Mouse (Mus musculus) hindbrain, embryonic 16.5 days (tissue): ENCODE results near the gene Galnt16. TPM values are rescaled to one million over a fixed set of nuclear protein-coding genes. Genes with fewer than 3 reads are reported as not detected.

ENCODE experiments used
- ATAC-seq: fragments of 200-750 bp; cut with Nextera tagmentation; 2 replicates; pipeline ENCODE4 v1.8.0; 2017; ENCODE audit warnings: moderate TSS enrichment, moderate library complexity
- H3K27ac ChIP-seq: fragments of 300-500 bp; sonication (generic); 2 replicates; pipeline ENCODE4 v1.5.1; 2014; ENCODE audit warnings: low read depth, mild to moderate bottlenecking, control low read depth, low read length, moderate library complexity
- H3K27me3 ChIP-seq: fragments of 300-500 bp; sonication (generic); replicated peaks from 2 replicates; pipeline ENCODE4 v1.6.1; 2014; ENCODE audit warnings: low read length; ENCODE audit not compliant: control insufficient read depth, insufficient read depth
- H3K36me3 ChIP-seq: fragments of 300-500 bp; sonication (generic); 2 replicates; pipeline ENCODE4 v1.6.1; 2014; ENCODE audit warnings: mild to moderate bottlenecking, low read length, moderate library complexity, mixed read lengths; ENCODE audit not compliant: control insufficient read depth, insufficient read depth
- H3K4me1 ChIP-seq: fragments of 300-500 bp; sonication (generic); 2 replicates; pipeline ENCODE4 v1.6.1; 2014; ENCODE audit warnings: low read depth, low read length; ENCODE audit not compliant: control insufficient read depth, insufficient read depth
- H3K4me2 ChIP-seq: fragments of 300-500 bp; sonication (generic); 2 replicates; pipeline ENCODE4 v1.6.1; 2014; ENCODE audit warnings: mild to moderate bottlenecking, low read length, control low read depth, moderate library complexity
- H3K4me3 ChIP-seq: fragments of 300-500 bp; sonication (generic); 2 replicates; pipeline ENCODE4 v1.5.1; 2014; ENCODE audit warnings: mild to moderate bottlenecking, low read length, control low read depth, moderate library complexity
- H3K9ac ChIP-seq: fragments of 300-500 bp; sonication (generic); 2 replicates; pipeline ENCODE4 v1.6.1; 2014; ENCODE audit warnings: low read depth, mild to moderate bottlenecking, control low read depth, low read length, moderate library complexity
- H3K9me3 ChIP-seq: fragments of 300-500 bp; sonication (generic); 2 replicates; pipeline ENCODE4 v1.6.1; 2014; ENCODE audit warnings: mild to moderate bottlenecking, low read length, moderate library complexity; ENCODE audit not compliant: control insufficient read depth
- WGBS: fragments of 180-500 bp; shearing (Covaris S2); extraction: QIAGEN DNeasy Blood & Tissue Kit; methylation state at CpG from one replicate; pipeline ENCODE4 v1.1.7; 2014; 5-methylcytosine and 5-hydroxymethylcytosine counted together
- polyA plus RNA-seq: library from polyadenylated mRNA; unstranded; fragments of >200 nt; fragmentation: Nextera tagmentation; extraction: Ambion mirVana; gene quantifications from 2 replicates; pipeline ENCODE4 v1.2.1, GENCODE M21; 2015

Galnt16 gene
- polyA plus RNA-seq, 1 experiment from 2014 or later: 34.0 TPM

DNA sequence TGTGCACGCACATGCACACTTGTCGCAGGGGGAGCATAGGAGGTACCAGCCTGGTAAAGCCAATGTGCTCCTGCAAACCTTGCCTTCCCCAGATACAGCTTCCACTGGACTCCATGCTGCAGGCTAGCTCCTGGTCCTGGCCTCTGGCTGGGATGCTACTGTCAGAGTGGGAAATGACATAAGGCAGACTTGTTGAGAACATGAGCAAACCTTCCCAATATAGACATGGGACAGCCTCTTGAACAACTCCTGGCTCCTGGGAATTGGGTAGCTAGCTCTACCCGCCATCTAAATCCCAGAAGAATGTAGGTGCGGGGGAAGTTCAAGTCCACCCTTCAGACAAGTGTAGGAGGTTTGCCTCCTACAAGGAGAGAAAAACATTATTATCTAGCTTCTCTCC, 56.2 kb downstream of the Galnt16 start:
- ATAC-seq: no peak
- Histone ChIP-seq H3K36me3 (no peaks in the 10 kb centered on the region), H3K27me3 (no peaks in the 10 kb centered on the region), H3K9me3 (no peaks in the 10 kb centered on the region), H3K9ac (no peak overlapping the region), H3K4me1 (peaks cover 8% of the 10 kb centered on the region), H3K27ac (no peak overlapping the region), H3K4me3 (no peak overlapping the region), H3K4me2 (no peak overlapping the region)
- 95% methylated on average over 4 of the region's 4 CpGs for WGBS

DNA sequence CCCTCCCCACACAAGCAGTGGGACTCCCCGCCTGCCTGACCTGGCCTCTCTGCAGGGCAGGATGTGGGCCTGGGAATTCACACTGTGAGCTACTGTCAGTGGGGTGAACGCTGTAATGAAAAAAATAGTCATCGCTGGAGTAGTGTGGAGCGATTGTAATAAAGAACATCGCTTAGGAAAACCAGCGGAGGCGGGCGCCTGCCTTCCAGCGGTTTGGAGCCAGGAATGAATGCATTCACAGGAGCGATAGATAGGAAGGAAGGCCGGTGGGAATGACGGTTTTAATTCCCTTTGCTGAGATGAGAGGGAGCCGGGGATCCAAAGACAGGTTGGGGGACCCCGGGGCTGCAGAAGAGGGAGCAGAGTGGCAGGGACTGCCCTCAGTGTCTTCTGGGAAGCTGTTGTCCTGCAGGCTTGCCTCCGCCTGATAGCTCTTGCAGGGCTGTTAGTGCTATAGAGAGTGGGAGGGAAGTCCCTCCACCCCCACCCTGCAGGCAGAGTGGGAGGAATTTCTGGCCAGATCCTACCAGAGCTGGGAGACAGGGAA, 56.8 kb downstream of the Galnt16 start:
- H3K4me2 ChIP-seq: peak overlapping the region; percentile 10
- H3K9me3 ChIP-seq: no peaks in the 10 kb centered on the region
- H3K27ac ChIP-seq: peak overlapping the region; percentile 62
- 25% methylated on average over 15 of the region's 15 CpGs for WGBS
- peaks cover 8% of the 10 kb centered on the region for H3K4me1 ChIP-seq
- H3K36me3 ChIP-seq: no peaks in the 10 kb centered on the region
- peak overlapping the region; percentile 5; the same call in 1 of the 2 replicates for H3K9ac ChIP-seq
- H3K4me3 ChIP-seq: no peak overlapping the region
- H3K27me3 ChIP-seq: no peaks in the 10 kb centered on the region
- ATAC-seq: peak; percentile 50; the same call in 1 of the 2 replicates

DNA sequence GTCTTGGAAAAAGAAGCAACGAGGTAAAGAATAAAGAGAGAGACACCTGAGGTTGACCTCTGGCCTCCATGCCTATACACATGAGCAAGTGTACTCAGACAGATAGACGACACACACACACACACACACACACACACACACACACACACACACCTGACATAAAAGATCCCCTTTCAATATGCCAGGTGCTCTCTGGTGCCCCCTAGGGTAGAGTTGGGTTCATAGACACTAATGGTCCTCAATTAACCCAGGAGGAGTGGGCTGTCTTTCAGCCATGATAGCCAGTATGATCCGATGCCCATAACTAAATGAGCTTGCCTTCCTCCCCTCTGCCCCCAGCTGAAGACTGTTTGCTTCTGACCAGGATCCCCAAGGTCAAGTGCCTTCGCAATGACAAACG, 59.0 kb downstream of the Galnt16 start:
- no peak for ATAC-seq
- 77% methylated on average over 5 of the region's 5 CpGs for WGBS
- Histone ChIP-seq H3K9ac (no peak overlapping the region), H3K9me3 (no peaks in the 10 kb centered on the region), H3K27me3 (no peaks in the 10 kb centered on the region), H3K4me1 (peaks cover 8% of the 10 kb centered on the region), H3K4me2 (no peak overlapping the region), H3K36me3 (no peaks in the 10 kb centered on the region), H3K27ac (no peak overlapping the region), H3K4me3 (no peak overlapping the region)

DNA sequence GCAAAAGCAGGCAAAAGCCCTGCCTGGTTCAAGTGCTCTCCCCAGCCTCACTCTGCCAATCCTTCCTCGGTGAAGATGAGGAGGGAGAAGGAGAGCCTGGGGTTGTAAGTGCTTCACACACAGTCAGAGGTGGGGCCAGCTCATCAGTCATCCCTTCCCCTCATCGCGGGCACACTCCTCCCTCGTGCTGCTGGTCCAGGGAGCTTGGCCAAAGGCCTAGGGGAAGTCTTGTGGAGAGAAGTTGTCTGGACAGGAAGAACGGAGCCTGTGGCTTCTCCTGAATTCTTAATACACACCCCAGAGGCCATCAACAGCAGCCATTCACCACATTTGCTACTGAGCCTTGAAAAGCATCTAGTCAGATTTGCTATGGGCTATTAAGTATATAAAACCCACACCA, 63.3 kb downstream of the Galnt16 start:
- no peaks in the 10 kb centered on the region for H3K9me3 ChIP-seq
- 75% methylated on average over 5 of the region's 5 CpGs for WGBS
- ATAC-seq: no peak
- H3K4me2 ChIP-seq: no peak overlapping the region
- no peaks in the 10 kb centered on the region for H3K4me1 ChIP-seq
- no peak overlapping the region for H3K9ac ChIP-seq
- H3K36me3 ChIP-seq: no peaks in the 10 kb centered on the region; the same call in 1 of the 2 replicates
- H3K4me3 ChIP-seq: no peak overlapping the region
- H3K27me3 ChIP-seq: no peaks in the 10 kb centered on the region
- no peak overlapping the region for H3K27ac ChIP-seq

DNA sequence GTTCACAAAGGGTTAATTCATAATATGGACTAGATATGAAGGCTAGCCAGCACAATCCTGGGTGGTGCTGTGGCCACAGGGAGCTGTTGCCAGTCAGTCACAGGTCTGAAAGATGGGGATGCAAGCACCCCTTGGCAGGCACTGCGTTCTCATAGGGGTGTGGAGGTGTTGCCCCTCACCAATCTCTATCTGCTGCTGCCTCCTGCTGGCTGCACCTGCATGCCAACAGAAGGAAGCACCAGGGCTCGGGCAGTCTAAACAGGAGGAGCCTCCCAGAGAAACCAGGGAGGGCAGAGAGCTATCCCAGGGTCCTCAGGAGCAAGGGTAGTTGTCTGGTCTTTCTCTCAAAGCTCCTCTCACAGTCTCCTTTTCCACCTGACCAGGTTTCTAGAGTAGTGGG, 66.9 kb downstream of the Galnt16 start:
- no peak for ATAC-seq
- Histone ChIP-seq H3K4me2 (no peak overlapping the region), H3K36me3 (peaks cover 2% of the 10 kb centered on the region), H3K27me3 (no peaks in the 10 kb centered on the region), H3K27ac (no peak overlapping the region), H3K9me3 (no peaks in the 10 kb centered on the region), H3K4me1 (no peaks in the 10 kb centered on the region), H3K9ac (no peak overlapping the region), H3K4me3 (no peak overlapping the region)
- WGBS: 44% methylated on average over 2 of the region's 2 CpGs

DNA sequence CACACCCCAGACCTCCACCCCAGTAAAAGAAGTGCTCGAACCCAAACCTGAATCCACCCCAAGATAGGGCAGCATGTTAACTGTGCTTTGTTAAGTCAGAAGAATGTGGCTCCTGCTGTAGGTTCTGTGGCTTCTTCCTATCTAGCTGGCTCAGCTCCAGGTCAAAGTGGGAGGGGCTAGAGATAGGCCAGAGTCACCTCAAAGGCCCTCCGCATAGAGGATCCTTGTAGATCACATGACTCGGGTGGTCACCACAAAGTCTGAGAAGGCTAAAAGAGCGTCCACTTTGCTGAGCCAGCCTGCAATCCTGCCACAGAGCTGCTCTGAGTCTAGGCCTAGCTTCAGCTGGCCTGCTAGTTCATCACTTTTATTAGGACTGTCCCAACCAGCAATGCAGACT, 76.1 kb downstream of the Galnt16 start:
- Histone ChIP-seq H3K9ac (no peak overlapping the region), H3K4me2 (no peak overlapping the region), H3K27ac (no peak overlapping the region), H3K27me3 (no peaks in the 10 kb centered on the region), H3K4me1 (peaks cover 3% of the 10 kb centered on the region; the same call in 1 of the 2 replicates), H3K4me3 (no peak overlapping the region), H3K36me3 (peaks cover 5% of the 10 kb centered on the region; the same call in 1 of the 2 replicates), H3K9me3 (no peaks in the 10 kb centered on the region)
- WGBS: 89% methylated on average over 4 of the region's 4 CpGs
- no peak for ATAC-seq

DNA sequence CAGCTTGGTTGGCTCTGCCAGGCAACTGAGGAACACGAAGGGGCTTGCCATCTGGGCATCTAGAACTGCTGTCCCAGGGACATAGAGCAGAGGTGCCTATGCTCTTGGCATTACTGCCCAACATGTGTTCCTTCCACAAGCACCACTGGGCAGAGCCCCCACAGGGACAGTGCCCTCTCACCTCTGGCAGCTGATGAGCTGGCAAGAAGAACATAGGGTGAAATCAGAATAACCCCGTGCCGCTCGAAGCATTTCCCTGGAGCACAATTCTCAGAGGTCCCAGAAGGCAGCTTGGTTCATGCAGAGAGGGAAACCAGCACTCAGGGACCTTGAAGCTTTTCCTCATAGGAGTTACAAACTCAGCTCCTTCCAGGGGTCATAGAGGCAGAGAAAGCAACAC, 76.7 kb downstream of the Galnt16 start:
- Histone ChIP-seq H3K4me3 (no peak overlapping the region), H3K36me3 (peaks cover 5% of the 10 kb centered on the region; the same call in 1 of the 2 replicates), H3K9me3 (no peaks in the 10 kb centered on the region), H3K4me1 (peaks cover 3% of the 10 kb centered on the region; the same call in 1 of the 2 replicates), H3K27ac (no peak overlapping the region), H3K27me3 (no peaks in the 10 kb centered on the region), H3K9ac (no peak overlapping the region), H3K4me2 (no peak overlapping the region)
- 79% methylated on average over 4 of the region's 4 CpGs for WGBS
- ATAC-seq: no peak

DNA sequence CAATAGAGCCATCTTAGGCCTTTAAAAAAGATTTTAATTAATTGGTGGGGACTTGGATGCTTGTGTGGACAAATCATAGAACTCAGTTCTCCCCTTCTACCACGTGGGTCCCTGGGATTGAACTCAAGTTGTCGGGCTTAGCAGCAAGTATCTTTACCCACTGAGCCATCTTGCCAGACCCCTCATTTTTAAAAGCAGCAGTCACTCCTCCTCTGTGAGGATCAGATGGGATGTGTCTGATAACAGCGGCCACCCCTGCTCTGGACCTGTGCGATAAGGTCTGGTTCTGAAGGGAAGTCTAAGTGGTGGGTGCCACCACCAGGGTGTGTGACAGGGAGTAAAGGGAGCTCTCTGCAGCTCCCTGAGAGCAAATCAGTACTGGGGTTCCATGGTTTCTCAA, 77.5 kb downstream of the Galnt16 start:
- Histone ChIP-seq H3K9ac (no peak overlapping the region), H3K27ac (no peak overlapping the region), H3K4me3 (no peak overlapping the region), H3K4me2 (no peak overlapping the region), H3K36me3 (no peaks in the 10 kb centered on the region), H3K9me3 (no peaks in the 10 kb centered on the region), H3K27me3 (no peaks in the 10 kb centered on the region), H3K4me1 (peaks cover 3% of the 10 kb centered on the region; the same call in 1 of the 2 replicates)
- WGBS: 89% methylated on average over 4 of the region's 4 CpGs
- ATAC-seq: no peak

DNA sequence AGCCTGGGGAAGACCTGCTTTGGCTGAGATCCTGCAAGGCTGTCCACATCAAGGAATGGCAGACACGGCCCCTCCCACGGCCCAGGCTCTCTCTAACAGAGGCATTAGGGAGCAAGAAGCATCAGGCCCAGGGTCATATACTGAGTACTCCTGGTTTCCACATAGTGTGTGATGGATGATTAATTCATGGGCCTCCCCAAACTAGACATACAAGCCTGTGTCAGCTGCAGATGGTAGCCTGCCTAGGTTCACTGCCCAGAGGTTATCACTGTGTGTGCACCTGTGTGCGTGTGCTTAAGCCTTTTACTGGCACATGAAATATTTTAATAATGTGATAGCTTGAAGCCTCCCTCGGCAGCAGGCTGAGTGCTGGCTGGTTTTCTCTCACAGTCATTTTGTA, 77.9 kb downstream of the Galnt16 start:
- H3K36me3 ChIP-seq: no peaks in the 10 kb centered on the region
- H3K9ac ChIP-seq: no peak overlapping the region
- H3K27ac ChIP-seq: no peak overlapping the region
- ATAC-seq: no peak
- no peaks in the 10 kb centered on the region for H3K9me3 ChIP-seq
- H3K4me1 ChIP-seq: peaks cover 3% of the 10 kb centered on the region; the same call in 1 of the 2 replicates
- 78% methylated on average over 4 of the region's 4 CpGs for WGBS
- no peak overlapping the region for H3K4me3 ChIP-seq
- no peak overlapping the region for H3K4me2 ChIP-seq
- no peaks in the 10 kb centered on the region for H3K27me3 ChIP-seq
